Mouse (Mus musculus): Measurements from ENCODE around the gene Carmil3.
A peak's percentile ranks its signal among the peaks of the same experiment; 100 is the strongest.

Carmil3 gene

GRCm38 (mm10) chr14:55490361-55491201 lies at the start of gene Carmil3:
TSS of gene Carmil3 (plus strand) at chr14:55490651.
- DNase-seq = peak; percentile 94 to 96

- no peak for DNase-seq
These were observed 32.8 kb upstream of the Carmil3 start for GRCm38 (mm10) chr14:55457693-55458092.

- DNase-seq = peak; percentile 86 to 87
These were observed 32.2 kb upstream of the Carmil3 start for GRCm38 (mm10) chr14:55458273-55458672.

GRCm38 (mm10) chr14:55458761-55459160 lies 31.7 kb upstream of the Carmil3 start:
- no peak for DNase-seq

- DNase-seq = no peak
These were observed 30.7 kb upstream of the Carmil3 start for GRCm38 (mm10) chr14:55459796-55460195.

- DNase-seq = no peak
These were observed 30.2 kb upstream of the Carmil3 start for GRCm38 (mm10) chr14:55460297-55460696.

GRCm38 (mm10) chr14:55461757-55462156 lies 28.7 kb upstream of the Carmil3 start:
- no peak for DNase-seq

GRCm38 (mm10) chr14:55466481-55466880 lies 24.0 kb upstream of the Carmil3 start:
- no peak for DNase-seq

GRCm38 (mm10) chr14:55467108-55467507 lies 23.3 kb upstream of the Carmil3 start:
- DNase-seq = no peak

- DNase-seq = no peak
These were observed 22.1 kb upstream of the Carmil3 start for GRCm38 (mm10) chr14:55468301-55468741.

GRCm38 (mm10) chr14:55469041-55469440 lies 21.4 kb upstream of the Carmil3 start:
- DNase-seq = no peak

- DNase-seq = no peak
These were observed 20.6 kb upstream of the Carmil3 start for GRCm38 (mm10) chr14:55469821-55470220.

GRCm38 (mm10) chr14:55470806-55471205 lies 19.6 kb upstream of the Carmil3 start:
- DNase-seq = no peak

GRCm38 (mm10) chr14:55475654-55476053 lies 14.8 kb upstream of the Carmil3 start:
- no peak for DNase-seq

GRCm38 (mm10) chr14:55477421-55477820 lies 13.0 kb upstream of the Carmil3 start:
- DNase-seq = no peak

- no peak for DNase-seq
These were observed 12.6 kb upstream of the Carmil3 start for GRCm38 (mm10) chr14:55477829-55478228.

- peak; percentile 83 to 85 for DNase-seq
These were observed 11.5 kb upstream of the Carmil3 start, which contains the start of gene Dhrs4 for GRCm38 (mm10) chr14:55478651-55479599. TSS of gene Dhrs4 (plus strand) at chr14:55478758.

GRCm38 (mm10) chr14:55479629-55480028 lies 10.8 kb upstream of the Carmil3 start:
- DNase-seq = no peak

GRCm38 (mm10) chr14:55484430-55485085 lies 5.9 kb upstream of the Carmil3 start:
- peak in 1 of 2 experiments; percentile 49 for DNase-seq

- DNase-seq = no peak
These were observed 3.6 kb upstream of the Carmil3 start for GRCm38 (mm10) chr14:55486836-55487235.

GRCm38 (mm10) chr14:55491291-55491833 lies 911 bp downstream of the Carmil3 start:
- DNase-seq = peak; percentile 80 to 87

GRCm38 (mm10) chr14:55492103-55492502 lies 1.7 kb downstream of the Carmil3 start:
- DNase-seq = peak; percentile 62 to 68

Data from cerebellum, postnatal 10 days (tissue).